Mouse (Mus musculus): Measurements from ENCODE around the gene Tbc1d8. TPM values are rescaled to one million over a fixed set of nuclear protein-coding genes. Genes with fewer than 3 reads are reported as not detected.
A peak's percentile ranks its signal among the peaks of the same experiment; 100 is the strongest.

The Tbc1d8 gene
- polyA plus RNA-seq, 1 experiment = 5.8 TPM

GRCm38 (mm10) chr1:39428280-39428679, 50.3 kb downstream of the Tbc1d8 start:
- TF ChIP-seq TCF3 (IDR thresholded peaks at IDR 0.05; ENCODE audit: insufficient read length, low read depth) (no peak), USF1 (IDR thresholded peaks at IDR 0.05; ENCODE audit: low read depth) (no peak), MYOG (IDR thresholded peaks at IDR 0.05; ENCODE audit: control insufficient read depth in 1 of 3, insufficient read depth in 1 of 3, insufficient read length in 2 of 3, low read depth in 2 of 3) (peak in 1 of 3 experiments; percentile 10), MYOD1 (IDR thresholded peaks at IDR 0.05; ENCODE audit: control insufficient read depth in 1 of 3, insufficient read length in 2 of 3, low read depth in 2 of 3) (no peak), POLR2A (IDR thresholded peaks at IDR 0.05; ENCODE audit: insufficient read length, low read depth) (no peak), MAX (IDR thresholded peaks at IDR 0.05; ENCODE audit: low read depth) (no peak)
- H3K79me2 ChIP-seq (ENCODE audit: control insufficient read depth, insufficient read depth) = no peaks in the 10 kb centered on the region
- no peak overlapping the region for H3K4me3 ChIP-seq
- H3K27me3 ChIP-seq (ENCODE audit: control insufficient read depth, insufficient read depth, insufficient read length) = no peaks in the 10 kb centered on the region
- no peak overlapping the region for H3ac ChIP-seq (ENCODE audit: control insufficient read depth, insufficient read length)
- no peak overlapping the region for H3K4me2 ChIP-seq (ENCODE audit: low read depth)
- no peaks in the 10 kb centered on the region for H3K36me3 ChIP-seq (ENCODE audit: control insufficient read depth, insufficient read depth)

DNA sequence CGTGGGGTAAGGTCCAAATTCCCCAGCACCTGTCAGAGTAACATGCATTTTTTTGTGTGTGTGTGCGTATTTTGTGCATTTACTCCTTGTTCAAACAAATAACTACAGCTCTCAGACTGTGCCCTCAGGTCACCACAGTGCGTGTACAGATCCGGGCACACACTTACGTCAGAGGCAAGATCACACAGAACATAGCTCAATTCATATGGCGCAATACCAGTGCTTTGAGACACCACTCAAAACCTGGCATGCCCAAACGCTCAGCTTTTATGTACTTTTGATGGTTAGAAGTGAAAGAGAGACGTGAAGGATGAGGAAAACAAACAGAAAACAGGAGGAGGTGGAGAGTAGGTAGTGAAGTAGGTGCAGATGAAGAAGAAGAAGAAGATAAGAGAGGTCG, 53.1 kb downstream of the Tbc1d8 start:
- H3K4me2 ChIP-seq (ENCODE audit: low read depth) = no peak overlapping the region
- H3K79me2 ChIP-seq (ENCODE audit: control insufficient read depth, insufficient read depth) = no peaks in the 10 kb centered on the region
- no peak overlapping the region for H3ac ChIP-seq (ENCODE audit: control insufficient read depth, insufficient read length)
- peaks cover 12% of the 10 kb centered on the region for H3K27me3 ChIP-seq (ENCODE audit: control insufficient read depth, insufficient read depth, insufficient read length)
- no peak for TF ChIP-seq MYOG (IDR thresholded peaks at IDR 0.05; ENCODE audit: control insufficient read depth in 1 of 3, insufficient read depth in 1 of 3, insufficient read length in 2 of 3, low read depth in 2 of 3)
- TF ChIP-seq SRF (IDR thresholded peaks at IDR 0.05; ENCODE audit: control insufficient read depth, insufficient read length, low read depth) = no peak
- no peak for TF ChIP-seq POLR2AphosphoS2 (IDR thresholded peaks at IDR 0.05; ENCODE audit: insufficient read length, low read depth)
- no peak for TF ChIP-seq USF1 (IDR thresholded peaks at IDR 0.05; ENCODE audit: low read depth)
- TF ChIP-seq MYOD1 (IDR thresholded peaks at IDR 0.05; ENCODE audit: control insufficient read depth in 1 of 3, insufficient read length in 2 of 3, low read depth in 2 of 3) = no peak
- no peak for TF ChIP-seq TCF12 (IDR thresholded peaks at IDR 0.05; ENCODE audit: insufficient read depth, poor library complexity, severe bottlenecking)
- TF ChIP-seq E2F4 (IDR thresholded peaks at IDR 0.05; ENCODE audit: insufficient read depth) = no peak
- no peak overlapping the region for H3K4me3 ChIP-seq
- no peaks in the 10 kb centered on the region for H3K36me3 ChIP-seq (ENCODE audit: control insufficient read depth, insufficient read depth)

DNA sequence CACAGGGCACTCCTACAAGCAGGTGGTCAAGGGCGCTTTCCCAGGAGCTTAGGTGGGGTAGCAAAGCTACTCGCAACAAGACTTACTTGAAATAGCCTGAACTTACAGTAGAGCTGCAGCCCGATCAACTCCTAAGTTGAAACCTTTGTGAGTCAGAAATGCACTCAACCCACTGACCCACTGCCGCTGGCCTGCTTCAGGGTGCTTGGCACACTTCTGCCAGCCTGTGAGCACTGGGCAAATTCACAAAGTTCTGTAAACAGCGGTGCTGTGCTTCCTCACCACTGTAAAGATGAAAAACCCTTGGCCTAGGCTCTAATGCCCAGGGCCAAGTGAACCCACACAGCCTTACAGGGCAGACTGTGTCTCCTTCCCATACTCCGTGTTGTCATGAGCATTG, 57.6 kb downstream of the Tbc1d8 start:
- Histone ChIP-seq H3K36me3 (ENCODE audit: control insufficient read depth, insufficient read depth) (no peaks in the 10 kb centered on the region), H3K79me2 (ENCODE audit: control insufficient read depth, insufficient read depth) (no peaks in the 10 kb centered on the region)
- TF ChIP-seq TCF3 (IDR thresholded peaks at IDR 0.05; ENCODE audit: insufficient read length, low read depth) = no peak

GRCm38 (mm10) chr1:39418852-39419251, 59.7 kb downstream of the Tbc1d8 start:
- Histone ChIP-seq H3K79me2 (ENCODE audit: control insufficient read depth, insufficient read depth) (no peaks in the 10 kb centered on the region), H3K27me3 (ENCODE audit: control insufficient read depth, insufficient read depth, insufficient read length) (peaks cover 18% of the 10 kb centered on the region), H3K36me3 (ENCODE audit: control insufficient read depth, insufficient read depth) (no peaks in the 10 kb centered on the region), H3ac (ENCODE audit: control insufficient read depth, insufficient read length) (no peak overlapping the region), H3K4me2 (ENCODE audit: low read depth) (no peak overlapping the region), H3K4me3 (no peak overlapping the region)
- TF ChIP-seq CEBPB (IDR thresholded peaks at IDR 0.05; ENCODE audit: insufficient read depth, poor library complexity, severe bottlenecking) (no peak), REST (IDR thresholded peaks at IDR 0.05; ENCODE audit: insufficient read depth, insufficient read length) (no peak), USF1 (IDR thresholded peaks at IDR 0.05; ENCODE audit: low read depth) (no peak), TCF12 (IDR thresholded peaks at IDR 0.05; ENCODE audit: insufficient read depth, poor library complexity, severe bottlenecking) (no peak), E2F4 (IDR thresholded peaks at IDR 0.05; ENCODE audit: insufficient read depth) (no peak), SRF (IDR thresholded peaks at IDR 0.05; ENCODE audit: control insufficient read depth, insufficient read length, low read depth) (no peak)

More for the DNA sequence above, 57.6 kb downstream of the Tbc1d8 start:
- Histone ChIP-seq H3K27me3 (ENCODE audit: control insufficient read depth, insufficient read depth, insufficient read length) (peaks cover 18% of the 10 kb centered on the region), H3ac (ENCODE audit: control insufficient read depth, insufficient read length) (no peak overlapping the region), H3K4me3 (no peak overlapping the region), H3K4me2 (ENCODE audit: low read depth) (no peak overlapping the region)

GRCm38 (mm10) chr1:39417817-39418216, 60.7 kb downstream of the Tbc1d8 start:
- no peaks in the 10 kb centered on the region for H3K79me2 ChIP-seq (ENCODE audit: control insufficient read depth, insufficient read depth)
- H3K27me3 ChIP-seq (ENCODE audit: control insufficient read depth, insufficient read depth, insufficient read length) = peaks cover 18% of the 10 kb centered on the region
- H3K4me2 ChIP-seq (ENCODE audit: low read depth) = no peak overlapping the region
- H3ac ChIP-seq (ENCODE audit: control insufficient read depth, insufficient read length) = no peak overlapping the region
- no peaks in the 10 kb centered on the region for H3K36me3 ChIP-seq (ENCODE audit: control insufficient read depth, insufficient read depth)
- TF ChIP-seq TCF3 (IDR thresholded peaks at IDR 0.05; ENCODE audit: insufficient read length, low read depth) (no peak), CEBPB (IDR thresholded peaks at IDR 0.05; ENCODE audit: insufficient read depth, poor library complexity, severe bottlenecking) (no peak), MYOG (IDR thresholded peaks at IDR 0.05; ENCODE audit: control insufficient read depth in 1 of 3, insufficient read depth in 1 of 3, insufficient read length in 2 of 3, low read depth in 2 of 3) (no peak), MAX (IDR thresholded peaks at IDR 0.05; ENCODE audit: low read depth) (no peak), POLR2AphosphoS2 (IDR thresholded peaks at IDR 0.05; ENCODE audit: insufficient read length, low read depth) (no peak), USF1 (IDR thresholded peaks at IDR 0.05; ENCODE audit: low read depth) (no peak), E2F4 (IDR thresholded peaks at IDR 0.05; ENCODE audit: insufficient read depth) (no peak), MYOD1 (IDR thresholded peaks at IDR 0.05; ENCODE audit: control insufficient read depth in 1 of 3, insufficient read length in 2 of 3, low read depth in 2 of 3) (no peak), REST (IDR thresholded peaks at IDR 0.05; ENCODE audit: insufficient read depth, insufficient read length) (no peak), TCF12 (IDR thresholded peaks at IDR 0.05; ENCODE audit: insufficient read depth, poor library complexity, severe bottlenecking) (no peak), POLR2A (IDR thresholded peaks at IDR 0.05; ENCODE audit: insufficient read length, low read depth) (no peak), SRF (IDR thresholded peaks at IDR 0.05; ENCODE audit: control insufficient read depth, insufficient read length, low read depth) (no peak)
- H3K4me3 ChIP-seq = no peak overlapping the region

Measured in myocyte (in vitro differentiated cells).